Mouse (Mus musculus) fibroblast of lung, adult 2 months (primary cell): Measurements from ENCODE around the gene Arhgef10l.
"Not testable (repeated sequence)": the region's sequence is repeated elsewhere in the genome, so short reads cannot be mapped to it uniquely, and the experiment has no call there.

Source experiments
- DNase-seq: peaks from one replicate; pipeline ENCODE4 v3.0.0-alpha.2; 2011; ENCODE audit warnings: low read depth

Gene Arhgef10l

GRCm38 (mm10) chr4:140605790-140606189, 60.0 kb downstream of the Arhgef10l start:
- DNase-seq: no peak

DNA sequence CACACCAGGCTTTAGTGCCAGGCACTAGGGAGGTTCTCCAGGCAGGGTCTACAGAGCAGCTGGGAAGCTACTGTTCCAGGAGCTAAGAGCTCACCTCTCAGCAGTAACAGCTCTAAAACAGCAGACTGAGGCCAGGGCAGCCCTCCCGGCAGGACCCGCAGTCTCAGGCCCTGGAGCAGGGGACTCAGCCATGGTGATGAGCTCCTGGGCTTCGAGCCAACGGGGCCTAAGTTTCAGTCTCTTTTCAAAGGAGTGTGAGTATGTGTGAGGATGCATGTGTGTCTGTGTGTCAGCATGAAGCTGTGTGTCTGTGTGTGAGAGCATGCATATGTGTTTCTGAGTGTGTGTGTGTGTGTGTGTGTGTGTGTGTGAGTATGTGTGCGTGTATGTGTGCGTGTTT, 60.6 kb downstream of the Arhgef10l start:
- no peak for DNase-seq

GRCm38 (mm10) chr4:140604541-140604940, 61.3 kb downstream of the Arhgef10l start:
- DNase-seq: no peak

DNA sequence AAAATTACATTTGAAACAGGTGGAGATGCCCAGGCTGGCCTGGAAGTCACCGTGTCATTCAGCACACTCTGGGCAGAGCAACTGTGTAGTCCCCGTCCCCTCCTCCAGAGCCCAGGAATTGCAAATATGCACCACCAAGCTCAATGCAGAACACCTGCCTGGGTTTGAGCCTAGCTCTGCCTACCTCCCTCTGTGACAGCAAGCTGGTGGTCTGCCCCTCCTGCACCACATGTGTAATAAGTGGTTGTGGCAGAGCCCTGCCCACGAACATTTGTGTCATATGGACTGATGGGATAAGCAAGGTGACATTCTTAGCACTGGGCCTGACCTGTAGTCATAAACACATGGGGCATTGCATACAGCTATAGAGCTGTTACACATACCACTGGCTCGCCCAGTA, 63.8 kb downstream of the Arhgef10l start:
- DNase-seq: no peak

- no peak for DNase-seq
These were observed 64.7 kb downstream of the Arhgef10l start for GRCm38 (mm10) chr4:140601153-140601552.

DNA sequence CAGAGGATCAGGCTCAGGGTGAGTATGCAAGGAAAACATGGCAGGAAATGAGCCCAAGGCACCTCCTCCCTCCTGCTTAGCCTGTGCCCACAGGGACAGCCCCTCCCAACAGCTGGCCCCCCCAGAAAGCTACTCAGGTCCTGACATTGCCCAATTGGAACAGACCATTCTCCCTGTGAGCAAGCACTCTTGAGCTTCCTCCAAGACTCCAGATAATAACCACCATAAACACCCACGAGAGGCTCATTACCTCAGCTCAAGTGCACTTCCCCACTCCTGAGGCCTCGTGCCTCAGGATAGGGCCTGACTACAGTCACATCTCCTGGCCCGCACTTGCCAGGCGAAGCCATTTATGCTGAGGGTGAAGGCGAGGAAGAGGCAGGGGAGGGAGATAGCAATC, 67.0 kb downstream of the Arhgef10l start:
- peak; percentile 29 for DNase-seq

DNA sequence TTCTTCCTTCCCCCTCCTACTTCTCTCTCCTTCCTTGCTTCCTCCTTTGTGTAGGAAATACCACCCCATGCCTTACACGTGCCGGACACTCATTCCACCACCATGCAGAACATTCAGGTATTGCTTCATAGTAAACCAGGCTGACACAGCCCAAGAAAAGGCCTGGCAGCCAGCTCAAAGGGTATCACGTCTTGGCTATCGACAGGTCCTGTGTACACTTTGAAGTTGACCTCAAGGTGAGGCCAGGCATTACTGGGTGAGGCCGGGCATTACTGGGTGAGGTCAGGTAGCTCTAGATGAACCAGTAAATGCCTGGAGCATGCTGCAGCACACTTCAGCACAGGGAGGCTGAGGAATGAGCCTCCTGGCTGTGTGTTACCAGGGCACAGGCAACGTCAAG, 67.9 kb downstream of the Arhgef10l start:
- no peak for DNase-seq

DNA sequence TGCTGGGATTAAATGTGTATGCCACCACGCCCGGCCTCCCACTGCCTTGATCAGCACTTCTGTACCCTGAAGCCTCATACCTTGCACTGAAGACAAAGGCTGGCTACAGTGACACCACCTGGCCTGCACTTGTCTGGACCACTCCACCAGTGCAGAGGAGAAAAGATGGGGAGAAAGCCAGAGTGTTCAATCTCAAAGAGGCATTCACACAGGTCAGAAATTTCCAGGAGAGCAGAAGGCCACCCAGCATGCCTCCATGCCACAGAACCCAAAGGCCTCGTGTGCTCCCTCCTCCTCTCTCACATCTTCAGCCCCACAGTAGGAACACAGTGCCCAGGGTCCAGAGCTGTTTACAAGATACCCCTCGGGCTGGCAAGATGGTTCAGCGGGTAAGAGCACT, 68.4 kb downstream of the Arhgef10l start:
- DNase-seq: no peak

- DNase-seq: no peak
These were observed 71.9 kb downstream of the Arhgef10l start for GRCm38 (mm10) chr4:140593771-140594505.

GRCm38 (mm10) chr4:140592990-140593770, 72.6 kb downstream of the Arhgef10l start:
- no peak for DNase-seq

GRCm38 (mm10) chr4:140592217-140592759, 73.5 kb downstream of the Arhgef10l start:
- peak; percentile 39 for DNase-seq

GRCm38 (mm10) chr4:140586478-140586877, 79.3 kb downstream of the Arhgef10l start:
- DNase-seq: no peak

GRCm38 (mm10) chr4:140584240-140584639, 81.6 kb downstream of the Arhgef10l start:
- no peak for DNase-seq

GRCm38 (mm10) chr4:140582390-140583088, 83.3 kb downstream of the Arhgef10l start:
- DNase-seq: no peak

GRCm38 (mm10) chr4:140581730-140582389, 84.0 kb downstream of the Arhgef10l start:
- peak; percentile 44 for DNase-seq

- no peak for DNase-seq
These were observed 84.5 kb downstream of the Arhgef10l start for GRCm38 (mm10) chr4:140581341-140581729.

DNA sequence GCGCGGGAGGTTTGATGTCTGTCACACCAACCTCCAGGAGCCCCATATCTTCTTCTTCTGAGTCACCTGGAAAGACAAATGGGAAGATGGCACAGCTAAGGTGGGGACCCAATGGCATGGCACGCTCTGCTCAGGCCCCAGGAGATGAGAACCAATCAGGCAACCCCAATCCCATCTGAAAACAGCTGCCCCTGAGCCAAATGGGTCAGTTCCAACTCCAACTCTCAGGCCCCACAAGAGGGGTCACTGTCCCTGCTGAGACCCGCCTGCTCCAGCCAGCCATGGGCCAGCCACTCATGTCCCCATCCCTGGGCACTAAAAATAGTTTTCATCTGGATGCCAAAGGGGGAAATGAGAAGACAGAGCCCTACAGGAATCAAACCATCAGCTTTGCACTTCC, 84.9 kb downstream of the Arhgef10l start:
- DNase-seq: no peak

DNA sequence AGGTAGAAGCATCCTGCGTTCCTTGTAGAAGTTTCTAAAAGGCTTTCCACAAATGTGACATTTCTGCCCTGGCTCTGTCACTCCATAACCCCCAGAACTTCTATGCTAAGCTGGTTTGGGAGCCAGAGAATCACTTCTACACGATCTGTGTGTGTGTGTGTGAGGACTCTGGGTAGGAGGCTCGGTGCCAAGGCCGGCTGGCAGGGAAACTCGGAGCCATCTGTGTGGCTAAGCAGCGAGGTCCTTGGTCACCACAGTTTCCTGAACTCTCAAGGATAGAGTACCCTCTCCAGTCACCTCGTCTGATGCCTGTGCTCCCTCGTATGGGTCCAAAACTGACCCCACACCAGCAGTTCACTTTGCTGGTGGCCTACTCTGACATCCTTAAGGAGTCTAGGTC, 86.2 kb downstream of the Arhgef10l start:
- no peak for DNase-seq

DNA sequence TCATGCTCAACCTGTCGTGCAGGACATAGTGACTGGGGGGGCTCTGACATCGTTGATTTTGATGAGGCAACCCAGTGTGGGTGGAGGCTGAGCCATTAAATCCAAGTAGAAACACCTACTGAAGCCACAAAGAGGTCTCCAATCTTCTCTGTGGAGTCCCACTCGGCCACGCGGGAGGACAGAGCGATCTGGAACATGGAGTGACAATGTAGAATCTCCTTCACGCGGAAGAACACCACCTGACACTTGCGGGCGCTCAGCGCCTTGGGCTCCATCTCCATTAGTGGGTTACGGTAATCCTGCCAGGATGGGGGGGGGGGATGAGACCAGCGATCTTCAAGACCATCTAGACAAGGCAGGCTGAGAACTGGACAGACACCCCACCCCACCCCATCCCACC, 86.7 kb downstream of the Arhgef10l start:
- DNase-seq: no peak

- no peak for DNase-seq
These were observed 89.2 kb downstream of the Arhgef10l start for GRCm38 (mm10) chr4:140576628-140577027.

DNA sequence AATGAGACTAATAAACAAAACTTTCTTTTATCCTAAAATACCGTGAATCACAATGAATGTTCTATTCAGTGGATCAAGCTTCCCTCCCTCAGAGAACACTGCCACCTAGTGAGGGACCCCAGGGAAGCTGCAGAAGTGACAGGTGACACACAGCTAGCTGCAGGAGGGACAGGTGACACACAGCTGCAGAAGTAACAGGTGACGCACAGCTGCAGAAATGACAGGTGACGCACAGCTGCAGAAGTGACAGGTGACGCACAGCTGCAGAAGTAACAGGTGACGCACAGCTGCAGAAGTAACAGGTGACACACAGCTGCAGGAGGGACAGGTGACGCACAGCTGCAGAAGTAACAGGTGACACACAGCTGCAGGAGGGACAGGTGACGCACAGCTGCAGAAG, 90.9 kb downstream of the Arhgef10l start:
- DNase-seq: not testable (repeated sequence)

GRCm38 (mm10) chr4:140572376-140572775, 93.4 kb downstream of the Arhgef10l start:
- DNase-seq: no peak
